Mouse (Mus musculus): ENCODE measurements around the gene Rbak.
"Not testable (repeated sequence)": the region's sequence is repeated elsewhere in the genome, so short reads cannot be mapped to it uniquely, and the experiment has no call there.

Rbak gene

GRCm38 (mm10) chr5:143134216-143135010 is 46.2 kb downstream of the Rbak start:
- not testable (repeated sequence) for DNase-seq (ENCODE audit: low spot score)

- no peak for DNase-seq (ENCODE audit: low spot score)
Observed at GRCm38 (mm10) chr5:143132935-143133514, 47.5 kb downstream of the Rbak start.

DNA sequence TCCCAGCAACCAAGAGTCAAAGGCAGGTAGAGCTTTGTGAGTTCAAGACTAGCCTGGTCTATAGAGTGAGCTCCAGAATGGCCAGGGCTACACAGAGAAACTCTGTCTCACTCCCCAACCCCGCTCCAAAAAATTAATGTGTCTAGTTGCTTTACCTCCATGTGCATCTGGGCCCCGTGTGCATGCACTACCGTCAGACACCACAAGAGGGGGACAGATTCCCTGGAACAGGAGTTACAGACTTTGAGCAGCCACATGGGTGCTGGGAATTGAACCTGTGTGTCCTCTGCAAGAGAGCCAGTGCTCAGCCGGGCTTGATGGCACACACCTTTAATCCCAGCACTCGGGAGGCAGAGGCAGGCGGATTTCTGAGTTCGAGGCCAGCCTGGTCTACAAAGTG is 50.2 kb downstream of the Rbak start:
- DNase-seq (ENCODE audit: low spot score), result no peak

- no peak for DNase-seq (ENCODE audit: low spot score)
Observed at GRCm38 (mm10) chr5:143129101-143129500, 51.5 kb downstream of the Rbak start.

DNA sequence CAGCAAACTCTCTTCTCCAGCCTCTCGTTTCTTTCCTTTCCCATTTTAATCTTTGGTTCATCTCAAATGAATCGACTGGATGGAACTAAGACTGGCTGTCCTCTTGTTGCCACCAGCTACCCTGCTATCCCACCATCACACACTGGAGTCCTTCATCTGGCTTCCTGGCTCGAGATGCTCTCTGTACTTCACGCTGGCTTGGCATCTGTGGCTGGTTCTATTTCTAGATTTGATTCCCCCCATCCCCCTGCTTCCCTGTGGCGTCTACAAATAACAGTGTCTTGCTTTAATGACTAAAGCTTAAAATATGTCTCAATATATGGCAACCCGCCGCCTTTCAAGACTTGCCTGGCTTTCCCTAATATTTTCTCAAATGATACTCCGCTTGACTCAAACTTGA is 52.7 kb downstream of the Rbak start:
- peak; percentile 32 for DNase-seq (ENCODE audit: low spot score)

DNA sequence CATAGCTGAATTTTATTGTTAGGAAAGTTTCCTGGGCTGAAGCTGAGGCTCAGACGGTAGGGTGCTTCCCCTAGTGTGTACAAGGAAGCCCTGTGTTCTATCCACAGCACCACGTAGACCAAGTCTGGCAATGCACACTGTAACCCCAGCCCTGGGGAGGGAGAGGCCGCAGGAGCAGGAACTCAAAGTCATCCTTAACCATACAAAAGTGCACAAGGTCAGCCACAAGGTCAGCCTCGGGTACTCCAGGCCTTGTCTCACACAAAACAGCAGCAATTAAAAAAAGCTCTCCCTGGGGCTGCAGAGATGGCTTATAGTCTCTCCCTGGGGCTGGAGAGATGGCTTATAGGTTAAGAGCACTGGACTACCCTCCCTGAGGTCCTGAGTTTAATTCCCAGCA is 53.7 kb downstream of the Rbak start:
- no peak for DNase-seq (ENCODE audit: low spot score)

DNA sequence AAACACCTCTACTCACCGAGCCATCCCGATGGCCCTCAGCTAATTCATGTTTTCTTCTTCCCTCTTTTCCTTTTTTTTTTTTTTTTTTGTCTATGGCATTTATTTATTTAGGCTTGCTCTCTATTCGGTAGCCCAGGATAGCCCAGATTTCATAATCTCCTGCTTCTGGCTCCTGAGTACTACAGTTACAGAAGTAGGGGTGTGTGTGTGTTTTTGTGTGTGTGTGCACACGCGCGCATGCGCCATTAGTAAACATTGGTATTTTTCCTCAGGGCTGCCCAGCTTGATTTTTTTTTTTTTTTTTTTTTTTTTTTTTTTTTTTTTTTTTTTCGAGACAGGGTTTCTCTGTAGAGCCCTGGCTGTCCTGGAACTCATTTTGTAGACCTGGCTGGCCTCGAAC is 54.5 kb downstream of the Rbak start:
- no peak for DNase-seq (ENCODE audit: low spot score)

GRCm38 (mm10) chr5:143125601-143126000 is 55.0 kb downstream of the Rbak start:
- DNase-seq (ENCODE audit: low spot score), result peak; percentile 44

DNA sequence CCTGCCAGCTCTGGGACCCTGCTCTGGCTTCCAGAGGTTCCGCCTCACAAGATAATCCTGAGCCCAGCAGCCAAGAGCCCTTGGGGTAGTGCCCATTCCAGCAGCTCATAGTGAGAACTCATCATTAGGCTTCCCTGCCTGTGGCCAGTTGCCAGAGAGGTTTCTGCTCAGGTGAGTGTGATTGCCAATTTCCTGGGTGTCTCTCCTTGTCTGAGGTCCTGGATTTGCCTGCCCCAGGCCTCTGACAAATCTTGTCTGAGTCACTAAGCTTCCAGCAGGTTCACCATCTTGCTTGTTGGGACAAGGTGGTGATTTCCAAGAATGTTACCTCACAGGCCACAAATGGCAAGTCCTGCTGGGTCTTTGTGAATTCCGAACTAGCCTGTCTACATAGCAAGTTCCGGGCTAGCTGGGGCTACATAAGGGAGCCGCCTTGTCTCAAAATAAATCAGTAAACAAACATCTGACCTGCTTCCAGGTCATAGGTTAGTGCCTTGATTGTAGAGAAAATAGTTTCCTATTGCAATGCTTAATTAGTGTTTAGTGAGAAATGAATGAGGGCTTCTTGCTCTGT is 55.7 kb downstream of the Rbak start:
- DNase-seq (ENCODE audit: low spot score), result no peak

DNA sequence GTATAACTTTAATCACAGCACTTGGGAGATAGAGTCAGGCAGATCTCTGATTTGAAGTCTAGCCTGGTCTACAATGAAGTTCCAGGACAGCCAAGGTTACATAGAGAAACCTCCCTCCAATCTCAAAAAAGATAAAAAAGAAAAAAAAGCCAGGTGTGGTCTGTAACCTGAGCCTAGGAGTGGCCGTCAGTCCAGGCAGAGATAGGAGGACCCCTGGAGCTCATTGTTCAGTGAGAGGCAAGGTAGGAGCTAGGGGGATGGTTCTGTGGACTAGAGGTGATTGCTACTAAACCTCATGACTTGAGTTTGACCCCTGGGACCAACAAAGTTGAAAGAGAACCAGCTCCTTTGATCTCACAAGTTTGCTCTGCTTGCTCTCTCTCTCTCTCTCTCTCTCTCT is 57.9 kb downstream of the Rbak start:
- no peak for DNase-seq (ENCODE audit: low spot score)
